Mouse (Mus musculus): ENCODE results near the gene Popdc3.
"Not testable (repeated sequence)": the region's sequence is repeated elsewhere in the genome, so short reads cannot be mapped to it uniquely, and the experiment has no call there.

Popdc3 gene

GRCm38 (mm10) chr10:45303315-45304036, 125.6 kb downstream of the Popdc3 start:
- no peak for ATAC-seq (ENCODE audit: insufficient number of reproducible peaks, low FRiP score, low TSS enrichment)

- ATAC-seq (ENCODE audit: insufficient number of reproducible peaks, low FRiP score, low TSS enrichment): no peak
Measured at GRCm38 (mm10) chr10:45305173-45305572, 127.3 kb downstream of the Popdc3 start.

- no peak for ATAC-seq (ENCODE audit: insufficient number of reproducible peaks, low FRiP score, low TSS enrichment)
Measured at GRCm38 (mm10) chr10:45311129-45311528, 133.2 kb downstream of the Popdc3 start.

- no peak for ATAC-seq (ENCODE audit: insufficient number of reproducible peaks, low FRiP score, low TSS enrichment)
Measured at GRCm38 (mm10) chr10:45311624-45312023, 133.7 kb downstream of the Popdc3 start.

- ATAC-seq (ENCODE audit: insufficient number of reproducible peaks, low FRiP score, low TSS enrichment): no peak
Measured at GRCm38 (mm10) chr10:45314865-45315264, 137.0 kb downstream of the Popdc3 start.

GRCm38 (mm10) chr10:45318922-45319321, 141.0 kb downstream of the Popdc3 start:
- ATAC-seq (ENCODE audit: insufficient number of reproducible peaks, low FRiP score, low TSS enrichment): no peak

GRCm38 (mm10) chr10:45320296-45320695, 142.4 kb downstream of the Popdc3 start:
- ATAC-seq (ENCODE audit: insufficient number of reproducible peaks, low FRiP score, low TSS enrichment): no peak

- ATAC-seq (ENCODE audit: insufficient number of reproducible peaks, low FRiP score, low TSS enrichment): no peak
Measured at GRCm38 (mm10) chr10:45324159-45324558, 146.3 kb downstream of the Popdc3 start.

- no peak for ATAC-seq (ENCODE audit: insufficient number of reproducible peaks, low FRiP score, low TSS enrichment)
Measured at GRCm38 (mm10) chr10:45328196-45329000, 150.5 kb downstream of the Popdc3 start.

GRCm38 (mm10) chr10:45334925-45335324, 157.0 kb downstream of the Popdc3 start:
- ATAC-seq (ENCODE audit: insufficient number of reproducible peaks, low FRiP score, low TSS enrichment): no peak

- no peak for ATAC-seq (ENCODE audit: insufficient number of reproducible peaks, low FRiP score, low TSS enrichment)
Measured at GRCm38 (mm10) chr10:45335434-45336422, 157.8 kb downstream of the Popdc3 start, which contains the start of gene Bves. Bves (plus strand) TSS chr10:45335772.

- ATAC-seq (ENCODE audit: insufficient number of reproducible peaks, low FRiP score, low TSS enrichment): no peak
Measured at GRCm38 (mm10) chr10:45339106-45339505, 161.2 kb downstream of the Popdc3 start.

- no peak for ATAC-seq (ENCODE audit: insufficient number of reproducible peaks, low FRiP score, low TSS enrichment)
Measured at GRCm38 (mm10) chr10:45344381-45344780, 166.5 kb downstream of the Popdc3 start.

GRCm38 (mm10) chr10:45345217-45345616, 167.3 kb downstream of the Popdc3 start:
- no peak for ATAC-seq (ENCODE audit: insufficient number of reproducible peaks, low FRiP score, low TSS enrichment)

- ATAC-seq (ENCODE audit: insufficient number of reproducible peaks, low FRiP score, low TSS enrichment): not testable (repeated sequence)
Measured at GRCm38 (mm10) chr10:45348143-45348542, 170.2 kb downstream of the Popdc3 start.

GRCm38 (mm10) chr10:45356091-45356490, 178.2 kb downstream of the Popdc3 start:
- no peak for ATAC-seq (ENCODE audit: insufficient number of reproducible peaks, low FRiP score, low TSS enrichment)

GRCm38 (mm10) chr10:45363396-45363795, 185.5 kb downstream of the Popdc3 start:
- no peak for ATAC-seq (ENCODE audit: insufficient number of reproducible peaks, low FRiP score, low TSS enrichment)

- ATAC-seq (ENCODE audit: insufficient number of reproducible peaks, low FRiP score, low TSS enrichment): no peak
Measured at GRCm38 (mm10) chr10:45366987-45367705, 189.2 kb downstream of the Popdc3 start.
